Mouse (Mus musculus) hematopoietic stem cell, adult 5-6 weeks (primary cell): ENCODE data around the gene T2. TPM values are rescaled to one million over a fixed set of nuclear protein-coding genes. Genes with fewer than 3 reads are reported as not detected.

Experiments used
- ATAC-seq, 2 experiments: fragments of 125-278 bp in 1 of 2; replicated peaks in 1 of 2; 2 replicates each; pipeline ENCODE4 v1.8.0; 2016 to 2017; ENCODE audit warnings: inconsistent platforms in 2 of 2, mild to moderate bottlenecking in 2 of 2, moderate number of reproducible peaks in 2 of 2, low read depth in 1 of 2, moderate TSS enrichment in 1 of 2; ENCODE audit not compliant: low FRiP score in 2 of 2, poor library complexity in 2 of 2, severe bottlenecking in 2 of 2, insufficient read depth in 1 of 2, low TSS enrichment in 1 of 2
- total RNA-seq: library from RNA; stranded (forward); fragments of 172-1452, 232-1000 nt; gene quantifications from 2 replicates; pipeline ENCODE4 v1.2.3, GENCODE M21; 2017

T2 gene
- total RNA-seq, 1 experiment from 2014 or later, result not detected

DNA sequence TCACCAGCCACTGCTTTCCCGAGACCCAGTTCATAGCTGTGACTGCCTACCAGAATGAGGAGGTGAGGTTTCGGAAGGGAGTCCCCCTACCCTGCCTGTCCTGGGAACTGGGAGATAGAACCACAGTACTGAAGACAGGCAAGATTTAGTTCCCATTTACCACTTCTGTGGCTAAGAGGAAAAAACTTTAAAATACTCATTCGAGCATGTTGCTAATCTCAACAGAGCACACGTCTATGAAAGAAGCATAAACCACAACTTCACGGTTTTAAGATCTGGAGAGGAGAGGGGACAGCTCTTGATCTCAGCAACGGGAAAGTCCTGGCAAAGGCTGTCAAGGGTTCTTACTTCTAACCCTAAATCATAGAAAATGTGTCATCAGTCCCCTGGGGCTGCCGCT, 80.4 kb downstream of the T2 start:
- peak; percentile 18 to 53; a peak in 2 of 4 replicates for ATAC-seq

DNA sequence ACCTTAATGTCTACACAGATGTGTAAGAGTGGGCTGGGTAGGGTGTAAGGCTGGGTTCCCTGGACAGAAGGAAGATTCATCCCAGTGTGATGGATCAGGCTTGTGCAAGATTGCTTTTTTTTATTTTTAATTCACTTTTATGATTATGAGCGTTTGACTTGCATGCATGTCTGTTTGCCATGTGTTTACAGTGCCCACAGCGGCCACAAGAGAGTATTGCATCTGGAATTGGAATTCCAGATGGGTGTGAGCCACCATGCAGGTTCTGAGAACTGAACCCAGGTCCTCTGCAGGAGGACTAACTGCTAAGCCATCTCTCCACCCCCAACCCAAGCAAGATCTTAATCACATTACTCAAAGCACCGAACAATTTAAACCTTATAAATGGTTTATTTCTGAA, 88.3 kb downstream of the T2 start:
- peak in 1 of 2 experiments; percentile 22; a peak in 1 of 4 replicates for ATAC-seq

DNA sequence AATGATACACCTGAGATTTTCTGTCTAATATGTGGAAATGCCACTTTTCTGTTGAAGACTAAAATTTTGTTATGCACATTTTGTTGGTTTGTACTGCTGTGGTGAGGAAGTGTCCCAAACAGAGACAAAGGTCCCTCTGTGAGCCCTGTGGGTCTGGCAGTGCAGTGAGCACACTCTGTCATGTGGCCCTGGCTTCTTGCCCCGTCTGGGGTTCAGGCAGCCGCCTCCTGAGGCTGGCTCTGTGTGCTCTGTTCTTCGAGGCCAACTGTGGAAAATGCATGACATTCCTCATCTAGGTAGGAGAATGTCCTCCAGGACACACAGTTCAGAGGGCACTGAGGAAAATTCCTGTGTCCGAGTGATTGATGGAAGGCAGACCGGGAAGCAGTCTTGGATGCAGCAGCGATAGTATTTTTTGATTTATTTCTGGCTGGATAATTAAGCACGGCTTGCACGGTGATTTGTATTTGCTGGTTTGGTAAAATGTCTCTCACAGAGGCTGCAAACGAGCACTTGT, 91.9 kb downstream of the T2 start:
- ATAC-seq, result no peak

DNA sequence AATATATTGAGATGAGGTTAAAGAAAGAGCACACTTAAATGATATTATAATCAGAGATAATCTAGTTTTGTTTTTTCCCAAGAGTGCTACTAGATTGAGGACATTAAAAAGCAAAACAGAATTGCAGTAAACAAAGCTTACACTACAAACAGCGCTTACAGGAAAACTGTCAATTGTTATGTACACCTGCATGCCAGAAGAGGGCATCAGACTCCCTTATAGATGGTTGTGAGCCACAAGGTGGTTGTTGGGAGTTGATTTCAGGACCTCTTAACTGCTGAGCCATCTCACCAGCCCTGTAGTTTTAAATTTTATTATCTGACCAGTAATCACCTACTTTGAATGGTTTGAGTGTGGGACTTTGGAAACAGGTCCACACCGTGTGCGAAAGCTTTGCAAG, 92.5 kb downstream of the T2 start:
- ATAC-seq, result no peak

DNA sequence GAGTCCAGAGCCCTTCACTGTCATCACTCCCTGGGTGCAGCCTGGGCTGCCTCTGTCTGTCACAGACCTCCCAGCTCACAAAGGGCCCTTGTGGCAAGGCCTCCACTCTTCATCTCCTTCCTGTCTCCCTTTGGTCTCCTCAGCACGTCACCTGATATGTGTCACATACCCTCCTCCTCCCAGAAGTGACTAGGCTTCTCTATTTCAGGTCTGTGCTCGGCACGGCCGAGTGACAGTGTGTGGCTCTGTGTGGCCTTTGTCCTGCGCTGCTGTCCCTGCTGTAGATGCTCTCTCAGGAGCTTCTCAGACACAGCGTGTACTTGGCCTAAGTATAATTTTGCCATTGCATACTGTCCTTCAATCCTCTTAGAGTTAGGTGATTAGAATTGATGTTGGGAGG, 99.4 kb downstream of the T2 start:
- peak; percentile 53 to 56; a peak in 3 of 4 replicates for ATAC-seq

DNA sequence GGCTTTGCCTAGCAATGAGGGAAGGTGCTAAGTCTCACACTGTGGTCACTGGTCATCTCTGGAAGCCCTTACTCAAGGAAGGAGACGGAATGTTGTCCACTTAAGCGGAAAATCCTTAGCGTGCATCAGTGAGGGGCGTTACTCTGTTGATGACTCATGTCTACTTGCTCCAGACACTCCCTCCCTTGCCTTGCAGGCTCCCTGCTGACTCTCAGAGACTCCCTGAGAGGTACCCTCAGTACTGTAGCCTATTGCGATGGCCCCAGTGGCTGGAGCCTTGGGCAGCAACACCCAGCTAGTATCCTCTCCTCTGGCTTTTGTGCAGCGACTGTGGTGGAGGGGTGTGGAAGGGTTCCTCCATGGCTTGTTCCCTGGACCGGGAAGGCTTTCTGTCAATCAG, 99.8 kb downstream of the T2 start:
- ATAC-seq, result no peak

DNA sequence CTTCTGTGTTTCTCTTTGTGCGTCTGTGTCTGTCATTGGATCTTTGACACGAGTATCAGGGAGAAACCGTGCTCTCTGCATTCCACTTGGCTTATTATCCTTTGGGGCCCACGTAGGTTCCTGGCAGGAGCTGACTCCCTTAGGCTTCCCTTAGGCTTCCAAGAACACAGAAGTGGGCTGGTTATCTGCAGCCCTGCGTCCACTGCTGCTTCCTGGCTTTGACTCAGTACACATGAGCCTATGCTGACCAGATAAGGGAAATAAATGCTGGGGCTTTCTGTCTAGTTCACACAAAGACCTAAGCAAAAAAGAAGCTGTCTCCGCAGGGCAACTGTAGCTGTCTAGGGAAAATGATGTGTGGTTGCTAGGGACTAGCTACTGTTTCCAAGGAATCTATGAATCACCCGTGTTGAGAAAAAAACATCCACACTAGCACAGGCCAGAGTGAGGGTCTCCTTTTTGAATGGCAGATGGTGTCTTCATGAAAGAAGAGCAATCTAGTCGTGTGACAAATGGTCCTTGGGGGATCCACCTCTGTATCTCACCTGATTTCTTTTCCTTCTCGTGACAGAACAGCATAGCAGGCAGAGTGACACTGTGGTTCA, 101.2 kb downstream of the T2 start:
- no peak for ATAC-seq

DNA sequence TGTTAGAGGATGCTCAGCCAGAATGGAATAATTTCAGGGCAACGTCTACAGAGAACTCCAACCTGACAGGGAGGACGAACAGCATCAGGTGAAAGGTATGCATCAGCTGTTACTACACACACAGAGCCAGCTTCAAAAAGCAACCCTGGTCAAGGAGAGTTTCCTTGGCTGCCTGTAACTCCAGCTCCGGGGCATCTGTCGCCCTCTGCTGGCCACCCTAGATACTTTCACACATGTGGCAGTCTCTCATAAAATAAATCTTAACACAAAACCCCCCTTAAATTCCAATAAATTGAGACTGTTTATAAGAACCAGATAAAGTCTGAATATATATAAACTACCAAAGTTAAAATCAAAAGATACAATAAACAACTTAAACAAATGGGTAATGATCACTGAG, 105.8 kb downstream of the T2 start:
- ATAC-seq, result 0 out of 4 replicates have a peak, but pooled peaks of 1 of the 2 experiments have one; percentile 32

DNA sequence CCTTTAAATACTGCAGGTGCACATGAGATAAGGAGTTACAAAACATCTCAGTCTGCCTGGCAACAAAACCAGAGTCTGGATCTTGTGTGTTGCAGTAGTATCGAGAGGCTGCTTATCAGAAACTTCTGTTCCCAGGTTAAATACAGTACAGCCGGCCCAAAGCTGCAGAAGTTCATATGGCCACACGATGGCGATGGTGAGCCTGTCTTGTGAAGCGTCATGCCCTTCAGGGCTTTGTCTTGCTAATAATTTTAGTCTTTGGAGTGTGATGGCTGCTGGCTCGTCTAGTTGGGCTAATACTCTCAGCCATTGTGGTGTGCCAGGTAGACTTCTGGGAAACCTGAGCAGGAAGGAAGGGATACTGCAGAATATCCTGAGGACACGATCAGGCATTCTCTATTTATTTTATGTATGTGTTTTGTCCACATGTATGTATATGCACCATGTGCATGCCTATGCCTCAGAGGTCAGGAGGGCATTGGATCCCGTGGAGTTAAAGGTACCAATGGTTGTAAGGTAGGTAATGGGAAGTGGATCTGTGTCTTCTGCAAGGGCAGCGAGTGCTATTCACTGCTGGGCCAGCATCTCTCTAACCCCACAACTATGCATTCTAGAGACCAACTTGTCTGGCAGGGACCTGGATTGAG, 107.8 kb downstream of the T2 start:
- peak; percentile 80 to 85 for ATAC-seq

DNA sequence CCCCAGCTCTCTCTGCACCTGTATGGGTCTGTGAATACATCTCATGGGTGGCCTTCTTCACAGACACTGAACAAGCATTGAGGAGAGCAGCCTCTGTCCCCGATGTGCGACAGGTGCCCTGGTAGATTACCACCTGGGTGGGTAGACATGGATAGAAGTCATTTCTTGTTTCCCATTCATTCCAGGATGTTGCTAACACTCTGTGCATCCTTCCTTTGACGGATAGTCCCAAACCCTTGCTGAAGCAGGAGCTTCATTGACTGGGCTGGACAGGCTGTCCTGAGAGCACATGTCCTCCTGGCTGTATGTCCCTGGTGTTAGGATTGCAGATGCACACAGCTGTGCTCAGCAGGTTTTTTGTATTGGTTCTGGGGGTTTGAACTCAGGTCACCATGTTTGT, 112.0 kb downstream of the T2 start:
- no peak for ATAC-seq

DNA sequence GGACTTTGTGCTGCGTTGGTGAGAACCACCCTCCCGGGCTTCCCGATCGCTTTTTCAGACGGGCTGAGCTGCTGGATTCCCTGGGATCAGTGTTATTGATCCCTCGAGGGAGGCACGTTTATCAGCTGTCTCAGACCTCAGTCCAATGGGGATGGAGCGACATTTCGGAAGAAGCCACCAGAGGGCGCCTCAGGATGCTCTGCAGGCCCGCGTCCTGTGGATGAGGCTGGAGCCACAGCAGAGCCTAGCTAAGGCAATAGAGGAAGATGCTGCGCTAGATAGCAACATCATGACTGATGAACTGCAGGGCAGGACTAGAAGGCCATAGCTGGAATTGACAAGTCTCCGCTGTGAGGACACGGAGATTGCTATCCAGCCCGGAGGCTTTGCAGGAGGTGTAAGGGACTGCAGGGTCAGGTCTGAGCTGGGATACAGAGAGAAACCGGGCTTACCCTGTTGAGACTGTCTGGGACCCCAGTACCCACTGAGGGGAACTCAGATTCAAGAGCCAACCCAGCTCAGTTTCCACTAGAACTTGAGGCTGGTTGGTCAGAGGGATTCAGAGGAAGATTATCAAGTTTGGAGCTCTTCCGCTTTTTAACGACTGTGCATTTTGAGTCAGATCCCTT, 113.0 kb downstream of the T2 start:
- peak; percentile 84 to 93 for ATAC-seq

Other genes with a start within 250 kb of the T2 start
- not detected in 2 replicates for gene Gm49673, start 208.2 kb upstream of the T2 start, total RNA-seq
- gene Rnaset2a, start 207.9 kb upstream of the T2 start, total RNA-seq, result 23.8 and 54.8 TPM in 2 replicates
- gene Fgfr1op, start 190.5 kb upstream of the T2 start, total RNA-seq, result 57.5 and 64.7 TPM in 2 replicates
- gene Ccr6, start 119.9 kb upstream of the T2 start, total RNA-seq, result not detected in 2 replicates
- gene Mpc1, start 73.1 kb upstream of the T2 start, total RNA-seq, result 72.7 and 73.1 TPM in 2 replicates
- gene Sft2d1, start 44.9 kb upstream of the T2 start, total RNA-seq, result 33.1 and 56.3 TPM in 2 replicates
- not detected in 2 replicates for gene Prr18, start 18.5 kb upstream of the T2 start, total RNA-seq
- not detected in 2 replicates for gene T, start 78.4 kb downstream of the T2 start, total RNA-seq
- 0.84 and 0.94 TPM in 2 replicates for gene Pde10a, start 169.4 kb downstream of the T2 start, total RNA-seq
- not detected in 2 replicates for gene Gm17087, start 211.0 kb downstream of the T2 start, total RNA-seq